Mouse (Mus musculus) layer of hippocampus, adult 6 months (tissue): ENCODE data around the gene Golm1. TPM values are rescaled to one million over a fixed set of nuclear protein-coding genes. Genes with fewer than 3 reads are reported as not detected.

Experiments
- long read RNA-seq, 2 experiments: library from polyadenylated mRNA; unstranded; transcript quantifications; one replicate each; pipeline ENCODE4 v2.0.0; 2019 to 2020
- polyA plus RNA-seq: library from polyadenylated mRNA; unstranded; fragments of <200 nt; fragmentation: Nextera tagmentation; gene quantifications from 2 replicates; pipeline ENCODE4 v1.2.3, GENCODE M21; 2021

The Golm1 gene
- 24.3 and 27.2 TPM in 2 replicates for polyA plus RNA-seq
- long read RNA-seq, experiment 1, transcript Golm1-201 (10 exons, 3,954 nt), result major isoform, 24 of 53 reads
- long read RNA-seq, experiment 1, partial matches to known transcripts, result 22 of 53 reads
- long read RNA-seq, experiment 1, other reads (novel, unspliced or antisense), result 5 of 53 reads
- long read RNA-seq, experiment 2, transcript Golm1-202 (11 exons, 3,689 nt), result minor isoform, 5 of 294 reads
- long read RNA-seq, experiment 2, transcript Golm1-201 (10 exons, 3,954 nt), result major isoform, 246 of 294 reads
- long read RNA-seq, experiment 2, partial matches to known transcripts, result 26 of 294 reads
- long read RNA-seq, experiment 2, other reads (novel, unspliced or antisense), result 17 of 294 reads

DNA sequence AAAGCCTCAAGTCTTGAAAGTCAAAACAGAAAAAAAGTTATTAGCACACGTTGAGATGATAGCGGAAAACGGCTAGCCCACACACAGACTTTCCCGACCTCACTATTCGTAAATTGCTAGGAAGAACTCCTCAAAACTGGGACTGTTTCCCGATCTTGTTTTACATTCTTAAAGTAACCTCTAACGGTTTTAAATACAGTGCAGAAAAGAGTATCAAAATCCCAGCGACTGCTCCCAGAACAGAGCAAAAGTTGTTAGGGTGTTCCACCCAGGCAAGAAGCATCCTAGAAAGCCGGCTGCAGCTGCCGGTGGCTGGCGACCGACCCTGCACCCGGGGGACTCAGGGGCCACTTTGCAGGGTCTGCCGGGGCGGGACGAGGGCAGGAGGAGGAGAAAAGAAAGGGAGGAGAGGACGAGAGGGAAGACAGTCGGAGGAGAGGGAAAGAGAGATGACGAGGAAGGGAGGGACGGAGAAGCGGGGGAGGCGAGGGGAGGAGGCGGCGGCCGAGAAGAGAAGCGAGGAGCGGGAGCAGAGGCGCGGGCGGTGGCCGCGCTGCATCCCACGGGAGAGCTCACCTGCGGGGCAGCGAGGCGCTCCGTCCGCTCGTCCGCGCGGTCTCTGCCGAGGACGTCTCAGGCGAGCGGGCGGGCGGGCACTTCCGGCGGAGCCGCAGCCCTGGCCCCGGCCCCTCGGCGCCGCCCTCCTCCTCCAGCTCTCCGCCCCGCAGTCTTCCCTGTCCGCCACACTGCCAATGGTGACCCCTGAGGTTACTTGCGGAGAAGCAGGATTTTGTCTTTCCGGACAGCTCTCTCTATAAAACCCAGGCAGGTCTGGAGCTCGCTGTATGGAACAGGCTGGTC is at the start of gene Golm1:
Golm1 (minus strand) TSS at position 661 of the 861 bp plus-strand sequence.

DNA sequence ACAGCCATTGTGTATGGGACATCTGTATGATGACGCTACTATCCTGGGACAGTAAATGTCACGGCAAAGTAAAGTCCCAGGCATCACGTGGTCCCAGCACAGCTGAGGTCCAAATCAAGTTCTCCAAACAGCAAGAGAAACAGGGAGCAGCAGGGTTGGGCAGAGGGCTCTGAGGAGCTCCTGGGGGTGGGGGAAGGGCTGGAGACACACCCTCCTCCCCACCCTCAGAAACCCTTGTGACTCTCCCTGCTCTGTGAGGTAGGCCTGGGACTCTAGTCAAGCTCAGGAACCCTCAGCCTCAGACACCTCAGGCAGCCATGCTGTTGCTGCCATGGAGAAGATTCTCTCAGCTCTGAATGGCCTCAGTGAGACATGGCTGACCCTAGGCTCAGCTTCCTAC is 36.4 kb upstream of the Golm1 start, which contains the start of gene Spata31d1b:
Spata31d1b (plus strand) TSS at position 301 of the 400 bp plus-strand sequence.

DNA sequence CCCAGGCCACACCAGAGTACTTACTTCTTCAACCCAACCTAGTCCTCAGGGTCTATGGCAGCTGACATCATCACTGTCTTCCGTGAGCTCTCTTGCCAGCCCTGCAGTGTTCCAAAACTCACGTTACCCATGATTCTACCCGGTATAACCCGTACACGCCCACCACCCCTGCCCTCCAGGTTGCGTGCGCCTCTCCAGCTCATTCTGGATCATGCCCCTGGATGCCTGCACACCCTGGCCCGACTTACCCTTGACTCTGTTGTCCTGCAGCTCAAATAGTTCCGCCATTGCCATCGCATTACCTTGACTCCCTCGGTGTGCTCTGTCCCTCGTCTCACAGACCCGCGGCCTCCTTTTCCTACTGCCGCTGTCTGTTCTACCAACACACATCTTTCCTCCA is 34.6 kb upstream of the Golm1 start, which contains the start of gene Spata31d1a:
Spata31d1a (minus strand) TSS at position 101 of the 400 bp plus-strand sequence.

DNA sequence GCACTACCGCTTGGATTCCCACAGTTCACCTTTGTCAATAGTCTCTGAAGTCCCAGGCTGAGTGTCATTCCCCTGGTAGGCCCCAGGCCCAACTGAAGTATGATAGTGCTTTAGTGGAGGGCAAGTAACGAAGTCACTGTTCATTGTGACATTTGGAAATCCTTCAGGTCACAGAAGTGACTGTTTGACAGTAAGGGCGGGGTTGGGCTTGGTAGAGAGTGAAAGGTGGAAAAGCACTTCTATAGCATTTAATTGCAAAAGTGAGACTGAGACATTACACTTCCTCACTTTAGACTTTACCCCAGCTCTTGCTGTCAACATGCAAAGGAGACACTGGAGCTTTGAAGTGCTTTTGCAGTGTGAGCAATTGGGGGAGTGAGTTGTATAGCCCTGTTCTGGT is 18.4 kb upstream of the Golm1 start, which contains the start of gene 4921517D22Rik:
4921517D22Rik (minus strand) TSS at position 101 of the 400 bp plus-strand sequence.

DNA sequence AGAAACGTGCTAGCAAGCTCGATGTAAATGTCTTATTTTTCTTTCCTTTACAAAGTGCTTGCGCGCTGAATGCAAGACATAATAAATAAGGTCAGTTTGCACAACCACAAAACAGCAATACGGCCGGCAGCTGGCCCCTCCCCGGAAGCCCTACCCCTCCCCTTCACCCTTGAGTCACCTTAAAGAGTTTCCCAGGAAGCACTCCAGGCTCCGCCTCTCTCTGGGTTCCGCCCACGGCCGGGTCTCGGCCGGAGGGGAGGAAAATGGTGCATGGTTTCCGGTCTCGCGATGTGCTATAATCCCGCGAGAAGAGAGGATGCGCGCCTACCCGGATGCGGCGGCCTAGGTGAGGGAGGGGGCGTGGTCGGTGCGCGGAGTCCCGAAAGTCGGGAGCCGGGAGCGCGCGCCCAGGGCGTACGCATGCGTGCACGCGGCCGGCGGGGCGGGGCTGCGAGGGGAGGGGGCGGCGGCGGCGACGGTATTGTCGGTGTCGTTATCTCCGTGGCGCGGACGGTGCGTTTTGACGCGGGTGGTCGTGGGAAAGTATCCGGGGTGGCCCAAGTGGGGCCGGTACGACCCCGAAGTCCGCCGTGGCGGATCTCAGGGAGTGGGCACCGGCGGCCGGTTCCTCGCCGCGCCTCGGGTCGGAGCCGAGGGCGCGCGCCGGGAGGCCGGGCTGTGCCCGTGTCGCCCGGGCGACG is 90.5 kb downstream of the Golm1 start, which contains the start of the genes Agtpbp1 and Naa35:
Agtpbp1 (minus strand) TSS at position 281 of the 701 bp plus-strand sequence.
Naa35 (plus strand) TSS at position 313 of the 701 bp plus-strand sequence.

Other genes starting within 250 kb of the Golm1 start
- 90.5 and 126 TPM in 2 replicates for gene Agtpbp1, start 90.6 kb downstream of the Golm1 start, polyA plus RNA-seq
- 42.8 and 43.3 TPM in 2 replicates for gene Naa35, start 90.6 kb downstream of the Golm1 start, polyA plus RNA-seq
- not detected in 2 replicates for gene 4921517D22Rik, start 18.3 kb upstream of the Golm1 start, polyA plus RNA-seq
- 0.05 and 0.11 TPM in 2 replicates for gene Spata31d1a, start 34.5 kb upstream of the Golm1 start, polyA plus RNA-seq
- not detected in 2 replicates for gene Spata31d1b, start 36.5 kb upstream of the Golm1 start, polyA plus RNA-seq
- gene Spata31d1d, start 55.9 kb upstream of the Golm1 start, polyA plus RNA-seq, result not detected in 2 replicates
- gene 1700014D04Rik, start 70.9 kb upstream of the Golm1 start, polyA plus RNA-seq, result 0.16 and 0.18 TPM in 2 replicates
- gene Isca1, start 94.0 kb upstream of the Golm1 start, polyA plus RNA-seq, result 353 and 360 TPM in 2 replicates
- gene Gm49354, start 106.4 kb upstream of the Golm1 start, polyA plus RNA-seq, result not detected in 2 replicates
- 13.1 and 14.7 TPM in 2 replicates for gene Tut7, start 147.3 kb upstream of the Golm1 start, polyA plus RNA-seq